Mouse (Mus musculus): ENCODE measurements around the gene Mbnl2. TPM values are rescaled to one million over a fixed set of nuclear protein-coding genes. Genes with fewer than 3 reads are reported as not detected.

Mbnl2 gene
- total and polyA plus RNA-seq, 3 experiments = 23.8 to 28.9 (median 23.9) TPM

- Histone ChIP-seq H3K9me3 (replicated peaks; ENCODE audit: low read length) (no peaks in the 10 kb centered on the region), H3K9ac (ENCODE audit: insufficient read depth, low read depth) (no peak overlapping the region), H3K27me3 (replicated peaks) (no peaks in the 10 kb centered on the region), H3K4me1 (ENCODE audit: control insufficient read depth in 1 of 2, insufficient read depth in 2 of 2) (peaks cover 15 to 46% of the 10 kb centered on the region in 2 experiments), H3K79me2 (replicated peaks; ENCODE audit: control insufficient read depth, extremely low read depth, insufficient read depth, poor library complexity, severe bottlenecking) (peaks cover 15% of the 10 kb centered on the region), H3K4me2 (ENCODE audit: insufficient read depth, low read depth, poor library complexity, severe bottlenecking) (no peak overlapping the region), H3K36me3 (replicated peaks in 1 of 2; ENCODE audit: control insufficient read depth in 1 of 2, insufficient read depth in 1 of 2, low read length in 1 of 2) (peaks cover 11 to 62% of the 10 kb centered on the region in 2 experiments), H3K27ac (ENCODE audit: insufficient read depth, low read depth) (no peak overlapping the region), H3K4me3 (replicated peaks in 1 of 3; ENCODE audit: low read depth in 2 of 3, low read length in 2 of 3, poor library complexity in 1 of 3) (no peak overlapping the region)
- dilution Hi-C loops (cut with MboI; ENCODE audit: extremely low pct_ligation_motif_present, extremely low pct_unique_long_range_greater_than_20kb, low sequenced_read_pairs) = no loop called here
- no peak for DNase-seq (ENCODE audit: extremely low read depth)
- no peak for TF ChIP-seq CHD1 (IDR thresholded peaks at IDR 0.05; ENCODE audit: low read depth, low read length)
- no peak for TF ChIP-seq USF1 (IDR thresholded peaks at IDR 0.05; ENCODE audit: low read depth, low read length)
- no peak for TF ChIP-seq MYC (IDR thresholded peaks at IDR 0.05; ENCODE audit: low read depth, low read length)
- TF ChIP-seq IRF4 (IDR thresholded peaks at IDR 0.05; ENCODE audit: low read depth, low read length) = no peak
- in situ Hi-C loops (cut with MboI; ENCODE audit: low pct_ligation_motif_present, low pct_unique_long_range_greater_than_20kb, low sequenced_read_pairs) = no loop called here
Observed at GRCm38 (mm10) chr14:120336380-120336779, 60.9 kb downstream of the Mbnl2 start.

- in situ Hi-C loops (cut with MboI; ENCODE audit: low pct_ligation_motif_present, low pct_unique_long_range_greater_than_20kb, low sequenced_read_pairs) (no loop called here), dilution Hi-C loops (cut with MboI; ENCODE audit: extremely low pct_ligation_motif_present, extremely low pct_unique_long_range_greater_than_20kb, low sequenced_read_pairs) (no loop called here)
- Histone ChIP-seq H3K79me2 (replicated peaks; ENCODE audit: control insufficient read depth, extremely low read depth, insufficient read depth, poor library complexity, severe bottlenecking) (peaks cover 12% of the 10 kb centered on the region), H3K4me2 (ENCODE audit: insufficient read depth, low read depth, poor library complexity, severe bottlenecking) (no peak overlapping the region), H3K9ac (ENCODE audit: insufficient read depth, low read depth) (no peak overlapping the region), H3K27ac (ENCODE audit: insufficient read depth, low read depth) (no peak overlapping the region), H3K27me3 (replicated peaks) (no peaks in the 10 kb centered on the region), H3K4me3 (replicated peaks in 1 of 3; ENCODE audit: low read depth in 2 of 3, low read length in 2 of 3, poor library complexity in 1 of 3) (no peak overlapping the region), H3K4me1 (ENCODE audit: control insufficient read depth in 1 of 2, insufficient read depth in 2 of 2) (peaks cover 15 to 41% of the 10 kb centered on the region in 2 experiments), H3K9me3 (replicated peaks; ENCODE audit: low read length) (no peaks in the 10 kb centered on the region), H3K36me3 (replicated peaks in 1 of 2; ENCODE audit: control insufficient read depth in 1 of 2, insufficient read depth in 1 of 2, low read length in 1 of 2) (peaks cover 11 to 65% of the 10 kb centered on the region in 2 experiments)
- no peak for DNase-seq (ENCODE audit: extremely low read depth)
- TF ChIP-seq POLR2A (IDR thresholded peaks at IDR 0.05; ENCODE audit: low read depth, low read length) (no peak), USF1 (IDR thresholded peaks at IDR 0.05; ENCODE audit: low read depth, low read length) (no peak), TCF12 (IDR thresholded peaks at IDR 0.05; ENCODE audit: low read depth, low read length) (no peak), ZMIZ1 (IDR thresholded peaks at IDR 0.05; ENCODE audit: low read depth, low read length) (no peak), SMC3 (IDR thresholded peaks at IDR 0.05; ENCODE audit: low read depth, low read length) (no peak), JUND (conservative IDR thresholded peaks at IDR 0.05; ENCODE audit: low read depth, low read length) (no peak), MAX (IDR thresholded peaks at IDR 0.05; ENCODE audit: low read length) (no peak), ZNF384 (IDR thresholded peaks at IDR 0.05; ENCODE audit: low read depth, low read length) (no peak), SIN3A (IDR thresholded peaks at IDR 0.05; ENCODE audit: low read length) (no peak), UBTF (IDR thresholded peaks at IDR 0.05; ENCODE audit: low read depth, low read length) (no peak), ELF1 (IDR thresholded peaks at IDR 0.05; ENCODE audit: low read depth, low read length) (no peak), POLR2AphosphoS2 (IDR thresholded peaks at IDR 0.05; ENCODE audit: low read depth, low read length) (no peak), NRF1 (IDR thresholded peaks at IDR 0.05; ENCODE audit: low read depth, low read length) (no peak), USF2 (conservative IDR thresholded peaks at IDR 0.05; ENCODE audit: low read depth, low read length) (no peak), KAT2A (IDR thresholded peaks at IDR 0.05; ENCODE audit: insufficient replicate concordance, low read length) (no peak), MAFK (IDR thresholded peaks at IDR 0.05; ENCODE audit: insufficient replicate concordance, low read length) (no peak)
Observed at GRCm38 (mm10) chr14:120336841-120337240, 61.4 kb downstream of the Mbnl2 start.

All from CH12.LX (cell line).